Mouse (Mus musculus): ENCODE data around the gene Phf5a. TPM values are rescaled to one million over a fixed set of nuclear protein-coding genes. Genes with fewer than 3 reads are reported as not detected.

The Phf5a gene
- polyA plus RNA-seq, 1 experiment: 23.5 TPM

GRCm38 (mm10) chr15:81853081-81853480 is 18.6 kb downstream of the Phf5a start:
- no peak overlapping the region for H3K27ac ChIP-seq (ENCODE audit: control insufficient read depth, insufficient read depth, low read depth, low read length)
- TF ChIP-seq CTCF (IDR thresholded peaks at IDR 0.05; ENCODE audit: control insufficient read depth, insufficient read depth, insufficient replicate concordance, low read depth, low read length): no peak
- TF ChIP-seq POLR2A (IDR thresholded peaks at IDR 0.05; ENCODE audit: control insufficient read depth, low read depth, low read length): no peak
- H3K4me1 ChIP-seq (ENCODE audit: control insufficient read depth, insufficient read depth, low read length): peaks cover 16% of the 10 kb centered on the region
- no peaks in the 10 kb centered on the region for H3K27me3 ChIP-seq (ENCODE audit: control insufficient read depth, insufficient read depth, low read length)
- H3K4me3 ChIP-seq (ENCODE audit: control insufficient read depth, low read depth, low read length): no peak overlapping the region
- H3K36me3 ChIP-seq (ENCODE audit: control insufficient read depth, insufficient read depth, low read length): peaks cover 7% of the 10 kb centered on the region

GRCm38 (mm10) chr15:81852411-81853000 is 19.2 kb downstream of the Phf5a start:
- H3K27ac ChIP-seq (ENCODE audit: control insufficient read depth, insufficient read depth, low read depth, low read length): no peak overlapping the region
- H3K4me1 ChIP-seq (ENCODE audit: control insufficient read depth, insufficient read depth, low read length): peaks cover 16% of the 10 kb centered on the region
- no peaks in the 10 kb centered on the region for H3K27me3 ChIP-seq (ENCODE audit: control insufficient read depth, insufficient read depth, low read length)
- no peak overlapping the region for H3K4me3 ChIP-seq (ENCODE audit: control insufficient read depth, low read depth, low read length)
- H3K36me3 ChIP-seq (ENCODE audit: control insufficient read depth, insufficient read depth, low read length): peaks cover 7% of the 10 kb centered on the region
- TF ChIP-seq POLR2A (IDR thresholded peaks at IDR 0.05; ENCODE audit: control insufficient read depth, low read depth, low read length) (no peak), CTCF (IDR thresholded peaks at IDR 0.05; ENCODE audit: control insufficient read depth, insufficient read depth, insufficient replicate concordance, low read depth, low read length) (no peak)

GRCm38 (mm10) chr15:81851375-81851774 is 20.3 kb downstream of the Phf5a start:
- peaks cover 7% of the 10 kb centered on the region for H3K36me3 ChIP-seq (ENCODE audit: control insufficient read depth, insufficient read depth, low read length)

GRCm38 (mm10) chr15:81850718-81851117 is 21.0 kb downstream of the Phf5a start:
- peaks cover 2% of the 10 kb centered on the region; the same call in 1 of the 2 replicates for H3K4me1 ChIP-seq (ENCODE audit: control insufficient read depth, insufficient read depth, low read length)
- no peak overlapping the region for H3K4me3 ChIP-seq (ENCODE audit: control insufficient read depth, low read depth, low read length)
- TF ChIP-seq POLR2A (IDR thresholded peaks at IDR 0.05; ENCODE audit: control insufficient read depth, low read depth, low read length): no peak
- TF ChIP-seq CTCF (IDR thresholded peaks at IDR 0.05; ENCODE audit: control insufficient read depth, insufficient read depth, insufficient replicate concordance, low read depth, low read length): no peak
- no peak overlapping the region for H3K27ac ChIP-seq (ENCODE audit: control insufficient read depth, insufficient read depth, low read depth, low read length)
- no peaks in the 10 kb centered on the region for H3K27me3 ChIP-seq (ENCODE audit: control insufficient read depth, insufficient read depth, low read length)
- peaks cover 7% of the 10 kb centered on the region for H3K36me3 ChIP-seq (ENCODE audit: control insufficient read depth, insufficient read depth, low read length)

More at GRCm38 (mm10) chr15:81851375-81851774, 20.3 kb downstream of the Phf5a start:
- H3K4me3 ChIP-seq (ENCODE audit: control insufficient read depth, low read depth, low read length): no peak overlapping the region
- no peak overlapping the region for H3K27ac ChIP-seq (ENCODE audit: control insufficient read depth, insufficient read depth, low read depth, low read length)
- H3K27me3 ChIP-seq (ENCODE audit: control insufficient read depth, insufficient read depth, low read length): no peaks in the 10 kb centered on the region
- TF ChIP-seq POLR2A (IDR thresholded peaks at IDR 0.05; ENCODE audit: control insufficient read depth, low read depth, low read length): no peak
- no peak for TF ChIP-seq CTCF (IDR thresholded peaks at IDR 0.05; ENCODE audit: control insufficient read depth, insufficient read depth, insufficient replicate concordance, low read depth, low read length)
- H3K4me1 ChIP-seq (ENCODE audit: control insufficient read depth, insufficient read depth, low read length): peaks cover 9% of the 10 kb centered on the region

- H3K27me3 ChIP-seq (ENCODE audit: control insufficient read depth, insufficient read depth, low read length): no peaks in the 10 kb centered on the region
- TF ChIP-seq CTCF (IDR thresholded peaks at IDR 0.05; ENCODE audit: control insufficient read depth, insufficient read depth, insufficient replicate concordance, low read depth, low read length) (no peak), POLR2A (IDR thresholded peaks at IDR 0.05; ENCODE audit: control insufficient read depth, low read depth, low read length) (no peak)
Observed at GRCm38 (mm10) chr15:81849104-81849503, 22.6 kb downstream of the Phf5a start.

GRCm38 (mm10) chr15:81848301-81848700 is 23.4 kb downstream of the Phf5a start:
- H3K27ac ChIP-seq (ENCODE audit: control insufficient read depth, insufficient read depth, low read depth, low read length): no peak overlapping the region
- no peaks in the 10 kb centered on the region for H3K4me1 ChIP-seq (ENCODE audit: control insufficient read depth, insufficient read depth, low read length)
- TF ChIP-seq POLR2A (IDR thresholded peaks at IDR 0.05; ENCODE audit: control insufficient read depth, low read depth, low read length): no peak
- TF ChIP-seq CTCF (IDR thresholded peaks at IDR 0.05; ENCODE audit: control insufficient read depth, insufficient read depth, insufficient replicate concordance, low read depth, low read length): peak; percentile 27; the same call in 1 of the 2 replicates
- no peaks in the 10 kb centered on the region for H3K27me3 ChIP-seq (ENCODE audit: control insufficient read depth, insufficient read depth, low read length)
- H3K4me3 ChIP-seq (ENCODE audit: control insufficient read depth, low read depth, low read length): no peak overlapping the region
- peaks cover 7% of the 10 kb centered on the region for H3K36me3 ChIP-seq (ENCODE audit: control insufficient read depth, insufficient read depth, low read length)

More at GRCm38 (mm10) chr15:81849104-81849503, 22.6 kb downstream of the Phf5a start:
- Histone ChIP-seq H3K4me3 (ENCODE audit: control insufficient read depth, low read depth, low read length) (no peak overlapping the region), H3K36me3 (ENCODE audit: control insufficient read depth, insufficient read depth, low read length) (peaks cover 7% of the 10 kb centered on the region), H3K27ac (ENCODE audit: control insufficient read depth, insufficient read depth, low read depth, low read length) (no peak overlapping the region), H3K4me1 (ENCODE audit: control insufficient read depth, insufficient read depth, low read length) (no peaks in the 10 kb centered on the region)

GRCm38 (mm10) chr15:81847861-81848260 is 23.9 kb downstream of the Phf5a start:
- Histone ChIP-seq H3K27me3 (ENCODE audit: control insufficient read depth, insufficient read depth, low read length) (no peaks in the 10 kb centered on the region), H3K4me3 (ENCODE audit: control insufficient read depth, low read depth, low read length) (no peak overlapping the region), H3K27ac (ENCODE audit: control insufficient read depth, insufficient read depth, low read depth, low read length) (no peak overlapping the region), H3K4me1 (ENCODE audit: control insufficient read depth, insufficient read depth, low read length) (no peaks in the 10 kb centered on the region), H3K36me3 (ENCODE audit: control insufficient read depth, insufficient read depth, low read length) (peaks cover 7% of the 10 kb centered on the region)
- TF ChIP-seq POLR2A (IDR thresholded peaks at IDR 0.05; ENCODE audit: control insufficient read depth, low read depth, low read length) (no peak), CTCF (IDR thresholded peaks at IDR 0.05; ENCODE audit: control insufficient read depth, insufficient read depth, insufficient replicate concordance, low read depth, low read length) (no peak)

All from testis, adult 2 months (tissue).